Mouse (Mus musculus) embryonic stem cell, embryonic (primary cell): Measurements from ENCODE around the gene Ccdc157.

ENCODE experiments used
- CTCF ChIA-PET, 4 experiments: fragments of 300-600 bp in 2 of 4; fragments of 350-600 bp in 2 of 4; sonication (Branson Sonifier 250); formaldehyde crosslinking; loops; one replicate each; lab custom pipeline; 2022; ENCODE audit warnings: inconsistent platforms in 2 of 4; lab: Charles Lee
- POLR2A ChIA-PET, 4 experiments: fragments of 300-600 bp in 2 of 4; fragments of 350-600 bp in 2 of 4; sonication (Branson Sonifier 250); formaldehyde crosslinking; loops; one replicate each; lab custom pipeline; 2022; ENCODE audit warnings: antibody characterized with exemption in 4 of 4, inconsistent platforms in 1 of 4; lab: Charles Lee

Gene Ccdc157

DNA sequence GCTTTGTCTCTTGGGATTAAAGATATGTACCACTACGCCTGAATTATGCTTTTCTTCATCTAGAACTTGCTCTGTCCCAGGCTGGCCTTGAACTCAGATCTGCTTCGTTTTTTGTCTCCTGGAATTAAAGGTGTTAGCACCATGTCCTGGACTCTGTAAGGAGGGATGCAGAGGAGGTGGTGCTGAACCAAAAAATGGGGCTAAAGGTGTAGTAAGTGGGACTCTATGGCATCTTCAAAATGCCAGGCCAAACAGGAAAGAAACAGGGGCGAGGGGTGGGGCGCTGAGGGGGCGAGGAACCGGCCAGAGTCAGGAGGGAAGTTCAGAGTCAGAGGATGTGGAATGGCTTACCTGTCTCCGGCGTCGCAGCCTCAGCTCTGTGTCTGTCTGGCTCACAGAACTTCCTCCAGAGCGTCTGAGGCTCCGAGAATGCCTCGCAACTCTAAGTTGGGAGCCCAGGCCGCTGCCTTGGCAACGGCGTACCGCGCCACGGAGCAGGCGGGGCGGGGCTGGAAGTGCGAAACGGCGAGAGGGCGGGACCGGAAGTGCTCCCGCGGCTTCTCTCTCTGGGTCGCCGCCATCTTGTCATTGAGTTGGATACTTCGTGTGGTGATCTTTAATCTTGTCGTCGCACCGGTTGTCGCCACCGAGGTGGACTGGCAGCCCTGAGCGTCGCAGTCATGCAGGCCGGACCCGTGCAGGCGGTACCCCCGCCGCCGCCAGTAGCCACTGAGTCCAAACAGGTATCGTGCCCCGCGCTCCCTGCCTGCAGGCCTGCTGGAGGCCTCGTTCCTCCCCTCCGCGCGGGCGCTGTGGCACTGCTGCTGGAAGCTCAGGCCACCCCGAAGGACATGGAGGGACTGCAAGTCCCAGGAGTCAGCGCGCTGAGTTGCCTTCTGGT is at the start of gene Ccdc157, which contains the start of gene Sf3a1:
Gene Ccdc157, minus strand, starts transcription at position 486 of the 901 bp plus-strand sequence.
Gene Sf3a1, plus strand, starts transcription at position 543 of the 901 bp plus-strand sequence.
- POLR2A ChIA-PET: interaction anchor here in 3 of 4 experiments (0.7 to 21.4 kb wide), 28 partner anchors 10 to 255 kb away, joined by 3 to 328 read pairs (median 4); partner anchors contain the start of genes Tbc1d10a (in 3 of the 3), Pes1 (in 2 of the 3), Castor1 (in 1 of the 3) and Rnf215 (in 1 of the 3)
- CTCF ChIA-PET: interaction anchor here in 2 of 4 experiments (0.9 to 1.5 kb wide), 4 partner anchors 25 to 90 kb away, joined by 3 to 5 read pairs (median 4); partner anchors contain the start of gene Rnf215 (in 1 of the 2)

DNA sequence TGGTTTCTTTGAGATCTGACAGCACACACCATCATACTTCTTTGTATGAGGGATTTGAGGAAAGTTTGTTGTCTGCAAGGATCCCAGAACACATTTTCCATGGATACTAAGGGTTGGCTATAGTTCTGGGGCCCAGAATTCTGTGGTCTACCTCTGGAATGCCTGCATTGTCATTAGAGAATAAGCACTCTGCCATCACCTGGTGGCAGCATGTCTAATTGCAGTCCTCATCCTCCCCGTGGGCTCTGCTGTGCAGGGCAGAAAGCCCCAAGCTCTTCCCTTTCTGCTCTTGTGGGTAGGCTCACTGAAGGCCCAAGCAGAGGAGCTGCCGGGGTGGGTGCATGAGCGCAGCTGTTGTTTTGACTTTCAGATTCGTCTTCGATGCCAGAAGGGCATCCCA is 49.5 kb upstream of the Ccdc157 start:
- ChIA-PET CTCF (interaction anchor here in 3 of 4 experiments (0.6 to 1.2 kb wide), 4 partner anchors 10 to 243 kb away, joined by 3 to 4 read pairs (median 4); partner anchors contain the start of gene Rnf215 (in 1 of the 3)), POLR2A (interaction anchor here in 1 of 4 experiments (0.9 kb wide), 2 partner anchors 10 to 23 kb away, joined by 3 to 4 read pairs; partner anchors contain the start of gene Tbc1d10a)

DNA sequence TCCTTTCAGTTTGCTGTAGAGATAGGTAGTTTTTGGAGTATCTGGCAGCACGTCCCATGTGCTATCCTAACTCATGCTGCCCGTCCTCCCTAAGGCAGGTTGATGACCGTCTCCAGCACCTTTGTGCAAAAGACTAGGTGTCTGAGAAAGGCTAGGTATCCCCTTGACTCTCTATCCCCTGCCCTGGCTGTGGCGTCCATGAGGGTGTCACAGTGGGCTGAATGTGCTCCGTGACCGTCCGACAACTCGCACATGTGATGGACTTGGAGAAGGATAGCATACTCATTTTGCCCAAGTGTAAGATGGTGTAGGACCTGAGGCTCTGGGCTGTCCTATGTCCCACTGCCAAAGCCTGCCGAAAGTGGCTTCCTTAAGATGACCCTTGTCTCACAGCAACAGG is 47.6 kb upstream of the Ccdc157 start:
- POLR2A ChIA-PET: no interaction called here
- CTCF ChIA-PET: no interaction called here

DNA sequence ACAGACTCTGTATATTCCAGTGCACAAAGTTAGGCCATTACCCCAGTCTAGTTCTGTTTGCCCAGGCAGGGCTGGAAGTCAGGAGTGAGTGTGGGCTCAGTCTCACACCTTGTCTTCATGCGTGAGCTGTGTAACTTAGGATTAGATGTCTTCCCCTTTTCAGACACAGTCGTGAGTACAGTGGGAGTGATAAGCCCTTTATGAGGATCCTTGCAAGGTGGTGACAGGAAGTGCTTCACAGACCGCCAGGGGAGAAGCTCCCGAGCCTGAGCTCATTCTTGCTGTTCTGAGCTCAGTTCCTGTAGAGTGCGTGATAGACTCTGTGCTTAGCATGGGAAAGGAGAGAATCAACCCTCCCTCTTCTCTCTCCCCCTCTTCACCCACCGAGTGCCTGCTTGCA is 46.5 kb upstream of the Ccdc157 start:
- ChIA-PET POLR2A (interaction anchor here in 2 of 4 experiments (1.0 to 1.4 kb wide), 3 partner anchors 10 to 20 kb away, joined by 3 to 8 read pairs (median 3); partner anchors contain the start of genes Castor1 (in 1 of the 2) and Tbc1d10a (in 1 of the 2)), CTCF (interaction anchor here in 2 of 4 experiments (0.5 to 1.0 kb wide), 2 partner anchors 13 to 22 kb away, joined by 4 to 8 read pairs; no protein-coding TSS in a partner anchor)

DNA sequence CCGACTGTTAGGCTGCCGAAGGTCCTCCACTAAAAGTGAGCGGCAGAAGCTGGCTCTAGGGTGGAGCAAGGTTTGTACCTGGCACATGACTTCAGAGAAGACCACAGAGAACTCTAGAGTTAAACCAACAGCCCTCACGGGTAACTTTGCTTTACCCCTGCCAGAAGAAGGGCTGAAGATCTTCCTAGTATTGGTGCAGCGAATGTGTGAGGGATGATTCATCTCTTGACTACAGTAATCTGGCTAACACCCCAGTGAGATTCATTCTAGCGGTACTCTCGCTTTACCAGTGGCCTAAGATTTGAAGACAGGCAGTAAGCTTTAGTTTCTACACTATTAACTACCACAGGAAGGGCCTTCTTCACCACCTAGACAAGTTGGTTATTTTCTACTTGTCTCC is 45.9 kb upstream of the Ccdc157 start:
- ChIA-PET POLR2A (interaction anchor here in 2 of 4 experiments (1.0 to 1.4 kb wide), 3 partner anchors 10 to 19 kb away, joined by 3 to 8 read pairs (median 3); partner anchors contain the start of genes Castor1 (in 1 of the 2) and Tbc1d10a (in 1 of the 2)), CTCF (interaction anchor here in 2 of 4 experiments (0.5 to 1.0 kb wide), 3 partner anchors 14 to 71 kb away, joined by 3 to 4 read pairs (median 3); no protein-coding TSS in a partner anchor)

DNA sequence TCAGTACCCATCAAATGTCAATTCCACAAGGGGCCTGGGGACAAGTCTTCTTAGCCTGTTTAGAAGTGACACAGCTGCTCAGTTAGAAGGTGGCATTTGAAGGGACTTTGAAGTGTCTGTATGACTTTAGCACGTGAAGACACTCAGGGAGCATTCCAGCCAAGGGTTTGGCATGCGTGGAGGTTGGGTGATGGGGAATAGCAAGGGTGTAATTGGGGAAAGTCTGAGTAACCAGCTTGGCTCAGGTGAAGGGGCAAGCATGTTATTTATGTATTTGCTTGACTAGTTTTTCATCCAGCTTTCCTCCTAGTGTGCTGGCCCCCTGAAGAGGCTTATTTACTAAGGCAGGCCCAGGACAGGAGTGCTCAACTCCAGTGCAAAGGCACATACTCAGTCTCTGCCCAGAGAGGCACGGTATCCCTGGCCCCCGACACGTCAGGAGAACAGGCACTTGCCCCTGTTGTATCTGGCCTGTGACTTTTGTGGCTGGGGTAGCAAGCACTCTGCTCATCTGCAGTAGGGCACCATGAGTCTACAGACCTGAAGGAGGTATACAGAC is 45.1 kb upstream of the Ccdc157 start:
- ChIA-PET CTCF (interaction anchor here in 1 of 4 experiments (0.6 kb wide), 1 partner anchor 71 kb away, joined by 3 read pairs; no protein-coding TSS in a partner anchor), POLR2A (interaction anchor here in 1 of 4 experiments (1.0 to 1.4 kb wide), 2 partner anchors 19 to 279 kb away, joined by 3 read pairs; partner anchors contain the start of gene Tbc1d10a)

DNA sequence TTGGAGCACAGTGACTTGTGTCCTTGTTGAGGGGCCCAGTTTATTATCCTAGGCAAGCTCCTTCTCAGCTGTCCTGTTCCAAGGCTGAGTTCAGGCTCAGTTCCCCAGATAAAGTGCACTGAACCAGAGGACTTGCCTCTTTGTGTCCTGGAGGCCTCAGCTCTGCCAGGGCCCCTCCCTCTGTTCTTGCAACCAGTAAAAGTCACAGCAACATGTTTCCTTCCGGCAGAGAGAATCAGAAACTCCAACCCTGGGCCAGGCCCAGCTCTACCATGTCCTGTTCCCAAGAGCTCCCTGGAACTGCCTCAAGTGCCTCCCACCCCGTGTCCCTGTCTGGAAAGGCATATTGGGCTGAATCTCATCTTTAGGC is 43.6 kb upstream of the Ccdc157 start:
- CTCF ChIA-PET: interaction anchor here in 1 of 4 experiments (1.2 kb wide), 1 partner anchor 11 kb away, joined by 3 read pairs; no protein-coding TSS in a partner anchor
- POLR2A ChIA-PET: interaction anchor here in 3 of 4 experiments (0.6 to 6.4 kb wide), 6 partner anchors 11 to 43 kb away, joined by 3 to 24 read pairs (median 3); partner anchors contain the start of gene Tbc1d10a (in 2 of the 3)

DNA sequence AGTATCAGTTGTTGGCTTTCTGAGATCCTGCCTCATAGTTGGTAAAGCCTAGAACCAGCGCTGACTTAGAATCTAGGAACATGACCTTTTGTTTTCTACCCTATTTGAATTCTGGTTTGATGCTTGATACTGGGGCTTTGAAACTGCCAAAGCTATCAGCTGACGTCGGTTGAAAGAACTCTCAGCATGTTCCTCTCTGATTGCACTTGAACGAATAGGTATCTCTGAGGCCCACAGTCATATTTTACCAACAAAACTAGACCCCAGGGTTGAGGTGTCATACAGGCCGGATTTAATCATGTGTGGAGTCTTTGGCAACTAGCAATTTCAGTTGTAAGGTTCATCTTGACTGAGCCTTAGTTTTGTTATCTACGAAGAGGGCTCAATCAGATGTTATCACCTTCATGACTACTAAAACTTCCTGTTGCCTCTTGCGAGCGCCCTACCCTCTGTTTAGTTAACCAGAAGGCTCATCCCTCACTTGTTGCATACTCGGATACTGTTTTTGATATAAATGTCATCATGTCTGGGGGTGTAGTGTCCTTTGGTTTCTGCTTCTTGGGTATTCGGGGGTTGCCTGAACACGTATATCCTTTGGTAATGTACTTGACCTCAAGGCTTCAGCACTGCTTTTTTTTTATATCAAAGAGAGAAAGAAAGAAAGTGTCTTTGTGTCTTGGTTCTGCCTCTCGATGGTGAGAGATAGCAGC is 43.1 kb upstream of the Ccdc157 start:
- ChIA-PET POLR2A (interaction anchor here in 3 of 4 experiments (0.6 to 6.4 kb wide), 9 partner anchors 9 to 42 kb away, joined by 3 to 24 read pairs (median 3); partner anchors contain the start of gene Tbc1d10a (in 2 of the 3)), CTCF (interaction anchor here in 2 of 4 experiments (0.8 to 1.2 kb wide), 3 partner anchors 12 to 56 kb away, joined by 3 to 4 read pairs (median 3); partner anchors contain the start of gene Castor1 (in 1 of the 2))

DNA sequence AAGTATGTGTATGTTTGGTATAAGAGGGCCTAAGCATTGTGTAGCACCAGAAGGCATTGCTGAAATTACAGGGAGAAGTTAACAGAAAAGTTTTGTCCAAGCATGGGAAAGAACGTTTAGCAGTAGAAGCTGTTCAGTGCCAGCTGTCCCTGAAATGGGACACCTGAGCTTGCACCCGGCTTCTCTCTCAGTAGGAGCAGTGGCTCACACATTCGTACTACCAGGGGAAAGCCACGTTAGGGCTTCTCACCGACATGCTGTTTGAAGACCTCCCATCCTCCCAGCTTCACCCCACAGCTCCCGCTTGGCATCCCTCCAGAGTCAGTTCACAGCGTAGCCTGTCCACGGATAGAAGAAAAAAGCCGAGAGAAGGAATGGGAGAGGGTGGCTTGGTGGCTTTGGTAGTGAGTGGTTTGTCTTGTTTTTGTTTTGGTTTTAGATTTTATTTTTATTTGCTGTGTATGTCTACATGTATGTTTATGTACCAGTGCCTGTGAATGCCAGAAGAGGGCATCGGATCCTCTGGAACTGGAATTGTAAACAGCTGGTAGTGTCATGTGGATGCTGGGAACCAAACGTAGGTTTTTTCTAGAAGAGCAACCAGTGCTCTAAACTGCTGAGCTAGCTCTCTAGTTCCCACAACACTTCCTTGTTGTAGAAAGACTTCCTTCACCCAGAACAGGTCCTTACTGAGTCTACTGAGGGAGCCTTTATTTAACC is 42.0 kb upstream of the Ccdc157 start:
- CTCF ChIA-PET: interaction anchor here in 3 of 4 experiments (0.6 to 1.1 kb wide), 4 partner anchors 13 to 666 kb away, joined by 3 to 19 read pairs (median 4); partner anchors contain the start of gene Castor1 (in 1 of the 3)
- POLR2A ChIA-PET: interaction anchor here in 2 of 4 experiments (0.7 to 6.4 kb wide), 7 partner anchors 9 to 239 kb away, joined by 3 to 24 read pairs (median 6); partner anchors contain the start of genes Tbc1d10a (in 2 of the 2) and Hormad2 (in 1 of the 2)

DNA sequence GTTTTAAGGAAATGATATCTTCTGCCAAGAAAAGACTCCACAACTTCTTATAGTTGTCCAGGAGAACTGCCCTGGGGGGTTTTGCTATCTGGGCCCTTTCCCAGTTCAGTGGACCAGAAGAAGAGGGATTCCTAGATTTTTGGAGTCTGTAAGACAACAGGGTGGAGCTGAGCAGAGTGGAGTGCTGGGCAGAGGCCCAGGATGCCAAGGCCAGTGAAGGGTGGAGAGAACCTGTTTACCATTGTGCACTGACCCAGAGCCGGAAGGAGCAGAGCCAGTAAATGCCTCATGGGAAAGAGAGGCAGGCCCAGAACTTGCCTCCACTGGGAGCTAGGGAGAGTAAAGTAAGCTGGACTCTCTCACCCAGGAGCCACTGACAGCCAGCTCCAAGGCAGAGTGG is 37.6 kb upstream of the Ccdc157 start:
- CTCF ChIA-PET: interaction anchor here in 1 of 4 experiments (0.6 kb wide), 1 partner anchor 22 kb away, joined by 3 read pairs; no protein-coding TSS in a partner anchor
- POLR2A ChIA-PET: interaction anchor here in 3 of 4 experiments (1.1 to 3.3 kb wide), 5 partner anchors 11 to 55 kb away, joined by 3 to 29 read pairs (median 9); partner anchors contain the start of gene Tbc1d10a (in 3 of the 3)

DNA sequence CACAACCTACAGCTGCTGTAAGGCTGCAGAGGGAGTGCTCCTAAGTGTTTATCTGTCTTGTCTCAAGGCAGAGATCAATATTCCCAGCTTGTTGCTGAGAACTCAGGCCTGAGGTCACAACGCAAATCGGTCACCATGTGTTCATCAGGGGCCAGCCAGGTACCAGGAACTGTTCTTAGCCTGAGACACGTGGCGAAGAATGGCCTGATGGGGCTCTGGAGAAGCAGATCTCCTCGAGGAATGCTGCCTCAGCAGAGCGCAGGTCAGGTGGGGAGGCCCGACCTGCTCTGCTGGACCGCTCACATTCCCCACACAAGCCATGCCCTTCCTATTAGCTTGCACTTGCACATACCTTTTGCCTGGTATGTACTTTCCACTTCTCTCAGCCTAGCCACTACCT is 36.5 kb upstream of the Ccdc157 start:
- CTCF ChIA-PET: interaction anchor here in 1 of 4 experiments (0.9 to 1.1 kb wide), 3 partner anchors 11 to 62 kb away, joined by 3 read pairs; no protein-coding TSS in a partner anchor
- POLR2A ChIA-PET: interaction anchor here (0.5 to 3.3 kb wide), 14 partner anchors 10 to 64 kb away, joined by 3 to 29 read pairs (median 4); partner anchors contain the start of gene Tbc1d10a (in 3 of the 4)

DNA sequence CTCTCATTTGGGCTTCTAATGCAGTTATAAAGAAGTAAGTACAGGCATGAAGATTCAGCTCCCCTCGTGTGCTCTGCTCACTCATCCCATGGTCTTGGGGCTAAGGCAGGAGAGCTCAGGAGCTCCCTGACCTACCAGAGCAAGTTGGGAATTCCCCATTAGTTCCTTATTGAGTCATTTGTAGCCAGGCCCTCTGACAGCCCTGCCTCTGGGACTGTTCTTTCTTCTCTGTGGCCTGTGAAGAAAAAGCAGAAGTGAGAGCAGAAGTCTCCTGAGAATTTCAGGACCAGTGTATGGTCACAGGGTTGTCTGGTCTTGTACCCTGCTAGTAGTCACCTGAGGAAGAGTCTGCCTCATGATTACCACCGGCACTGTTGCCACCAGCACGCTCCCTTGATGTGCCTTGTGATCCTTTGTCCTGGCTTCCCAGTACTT is 35.5 kb upstream of the Ccdc157 start:
- CTCF ChIA-PET: interaction anchor here in 2 of 4 experiments (0.7 to 1.0 kb wide), 2 partner anchors 10 to 314 kb away, joined by 3 read pairs; no protein-coding TSS in a partner anchor
- POLR2A ChIA-PET: interaction anchor here in 3 of 4 experiments (0.9 to 3.3 kb wide), 8 partner anchors 8 to 35 kb away, joined by 3 to 29 read pairs (median 6); partner anchors contain the start of gene Tbc1d10a (in 3 of the 3)

DNA sequence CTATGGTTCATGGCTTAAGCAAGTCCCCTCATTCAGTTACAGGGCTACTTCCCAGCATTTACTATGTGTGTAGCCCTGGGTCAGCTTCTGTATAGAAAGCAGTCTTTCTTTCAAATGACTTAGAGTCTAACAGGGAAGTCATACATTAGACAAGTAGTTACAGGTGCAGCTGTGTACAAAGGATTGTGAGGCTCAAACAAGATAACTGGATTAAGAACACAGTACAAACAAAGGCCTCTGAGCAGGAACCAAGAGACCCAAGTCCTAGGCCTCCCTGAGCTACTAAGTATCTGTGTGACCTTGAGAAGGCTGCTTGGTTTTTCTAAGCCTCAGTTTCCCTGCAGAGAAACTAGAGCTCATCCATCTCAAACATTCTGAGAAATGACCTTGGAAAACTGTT is 33.3 kb upstream of the Ccdc157 start:
- CTCF ChIA-PET: interaction anchor here in 2 of 4 experiments (0.6 to 1.6 kb wide), 2 partner anchors 67 to 689 kb away, joined by 3 read pairs; no protein-coding TSS in a partner anchor
- POLR2A ChIA-PET: interaction anchor here in 2 of 4 experiments (1.1 to 3.2 kb wide), 4 partner anchors 13 to 907 kb away, joined by 3 to 16 read pairs (median 4); no protein-coding TSS in a partner anchor

DNA sequence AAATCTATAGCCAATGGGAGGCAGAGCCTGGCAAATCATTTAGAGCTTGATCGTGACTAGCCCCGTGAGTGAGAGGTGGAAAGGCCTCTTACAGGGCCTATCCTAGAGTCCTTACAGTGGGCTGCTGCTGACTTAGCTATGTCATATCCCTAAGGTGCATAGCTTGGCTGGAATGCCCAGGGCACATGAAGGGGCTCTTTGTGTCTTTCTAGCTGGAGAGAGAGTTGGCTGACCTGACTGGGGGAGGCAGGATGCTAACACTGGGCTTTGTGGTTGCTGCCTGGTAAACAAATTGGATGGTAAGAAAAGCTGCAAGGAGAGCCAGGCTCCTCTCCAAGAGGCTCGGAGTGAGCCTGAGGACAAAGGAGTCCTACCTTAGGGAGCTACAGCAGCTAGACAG is 32.7 kb upstream of the Ccdc157 start:
- ChIA-PET POLR2A (interaction anchor here in 2 of 4 experiments (0.9 to 3.2 kb wide), 6 partner anchors 9 to 907 kb away, joined by 3 to 16 read pairs (median 6); no protein-coding TSS in a partner anchor), CTCF (interaction anchor here in 3 of 4 experiments (0.6 to 1.6 kb wide), 3 partner anchors 58 to 690 kb away, joined by 3 to 6 read pairs (median 3); partner anchors contain the start of gene Rnf215 (in 1 of the 3))

DNA sequence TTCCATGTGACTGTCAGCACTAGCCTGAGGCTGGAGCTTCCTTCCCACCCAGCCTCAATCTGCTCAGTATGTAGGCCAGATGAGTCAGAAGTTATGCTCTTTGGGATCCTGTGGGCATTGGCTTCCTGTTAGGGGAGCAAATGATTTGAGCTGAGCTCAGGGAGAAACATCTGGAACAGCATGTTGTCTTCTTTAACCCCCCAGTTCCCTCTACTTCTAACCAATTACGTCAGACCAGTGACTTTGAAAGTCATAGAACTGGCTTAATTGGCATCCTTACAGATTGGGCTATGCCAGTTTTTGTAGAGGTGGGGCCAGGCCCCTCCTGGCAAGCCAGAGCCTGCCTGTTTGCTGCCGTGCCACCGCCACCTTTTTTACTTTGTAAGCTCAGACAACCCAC is 30.6 kb upstream of the Ccdc157 start:
- ChIA-PET POLR2A (interaction anchor here in 2 of 4 experiments (0.6 to 2.8 kb wide), 9 partner anchors 9 to 318 kb away, joined by 3 to 12 read pairs (median 4); partner anchors contain the start of genes Castor1 (in 2 of the 2), Ccdc157 (in 1 of the 2) and Sf3a1 (in 1 of the 2)), CTCF (interaction anchor here in 1 of 4 experiments (0.5 kb wide), 1 partner anchor 197 kb away, joined by 8 read pairs; no protein-coding TSS in a partner anchor)
